Mouse (Mus musculus) forebrain, embryonic 10.5 days (tissue): ENCODE results near the gene Emp2. TPM values are rescaled to one million over a fixed set of nuclear protein-coding genes. Genes with fewer than 3 reads are reported as not detected.
A peak's percentile ranks its signal among the peaks of the same experiment; 100 is the strongest.

Source experiments
- DNase-seq: peaks from one replicate; pipeline ENCODE4 v3.0.0-alpha.2; 2017; ENCODE audit warnings: low spot score; ENCODE audit errors: extremely low spot score
- H3K27ac ChIP-seq: fragments of 300-500 bp; sonication (generic); 2 replicates; pipeline ENCODE4 v1.5.1; 2016; ENCODE audit warnings: mild to moderate bottlenecking
- H3K27me3 ChIP-seq: fragments of 300-500 bp; sonication (generic); 2 replicates; pipeline ENCODE4 v1.6.1; 2016; ENCODE audit warnings: mild to moderate bottlenecking; ENCODE audit not compliant: poor library complexity, severe bottlenecking
- H3K36me3 ChIP-seq: fragments of 300-500 bp; sonication (generic); replicated peaks from 2 replicates; pipeline ENCODE4 v1.6.1; 2016; ENCODE audit warnings: mild to moderate bottlenecking, moderate library complexity
- H3K4me1 ChIP-seq: fragments of 300-500 bp; sonication (generic); 2 replicates; pipeline ENCODE4 v1.6.1; 2016
- H3K4me3 ChIP-seq: fragments of 300-500 bp; sonication (generic); 2 replicates; pipeline ENCODE4 v1.5.1; 2016; ENCODE audit warnings: mild to moderate bottlenecking, moderate library complexity
- H3K9me3 ChIP-seq: fragments of 300-500 bp; sonication (generic); 2 replicates; pipeline ENCODE4 v1.6.1; 2016; ENCODE audit warnings: mild to moderate bottlenecking, moderate library complexity
- WGBS: fragments of 180-500 bp; shearing (Covaris S2); methylation state at CpG from one replicate; pipeline ENCODE4 v1.1.7; 2016; 5-methylcytosine and 5-hydroxymethylcytosine counted together
- polyA plus RNA-seq: library from polyadenylated mRNA; unstranded; fragments of >200 nt; fragmentation: Nextera tagmentation; extraction: Ambion mirVana; gene quantifications from 2 replicates; pipeline ENCODE4 v1.2.1, GENCODE M21; 2016

Emp2 gene
- polyA plus RNA-seq, 1 experiment from 2014 or later: 2.2 TPM

DNA sequence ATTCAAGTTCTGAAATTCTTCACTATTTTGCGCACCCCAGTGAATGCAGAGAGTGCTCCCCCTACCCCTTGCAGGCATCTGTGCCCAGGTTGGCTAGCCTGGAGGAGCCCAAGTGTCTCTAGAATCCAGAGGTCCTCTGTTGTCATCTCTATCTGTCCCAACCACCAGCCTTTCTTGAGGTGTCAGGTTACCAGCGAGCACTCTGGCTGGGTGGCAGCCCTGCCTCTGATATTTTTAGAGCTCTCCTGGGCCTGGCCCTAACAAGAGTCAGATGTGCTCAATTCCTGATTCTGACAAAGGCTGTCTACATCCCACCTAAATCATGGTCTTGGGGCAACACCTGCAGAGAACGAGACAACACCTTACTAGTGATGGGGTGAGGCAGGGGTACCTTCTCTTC, 2.7 kb downstream of the Emp2 start:
- no peaks in the 10 kb centered on the region for H3K9me3 ChIP-seq
- H3K4me3 ChIP-seq: no peak overlapping the region
- H3K27me3 ChIP-seq: peaks cover 50% of the 10 kb centered on the region
- no peak overlapping the region for H3K27ac ChIP-seq
- no peaks in the 10 kb centered on the region for H3K36me3 ChIP-seq
- DNase-seq: no peak
- H3K4me1 ChIP-seq: peaks cover 12% of the 10 kb centered on the region
- WGBS: 56% methylated on average over 3 of the region's 3 CpGs

DNA sequence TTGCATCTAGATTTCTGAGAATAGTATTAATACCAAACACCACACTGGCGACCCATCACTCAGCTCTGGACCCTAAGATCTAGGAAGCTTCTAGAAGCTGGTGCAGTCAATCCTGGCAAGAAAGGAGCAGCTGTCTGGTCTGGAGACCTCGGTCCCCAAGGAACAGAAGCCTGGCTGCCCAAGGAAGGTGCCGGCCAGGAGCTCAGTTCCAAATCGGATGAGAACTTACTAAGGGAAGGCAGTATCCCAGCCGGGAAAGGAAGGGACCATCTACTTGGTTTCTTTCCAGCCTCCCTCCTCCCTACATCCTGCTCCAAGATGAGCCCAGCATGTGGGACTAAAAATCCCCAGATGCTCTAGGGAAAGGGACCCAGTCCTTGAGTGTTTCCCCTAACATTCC, 3.3 kb downstream of the Emp2 start:
- H3K4me3 ChIP-seq: no peak overlapping the region
- H3K36me3 ChIP-seq: no peaks in the 10 kb centered on the region
- H3K4me1 ChIP-seq: peaks cover 12% of the 10 kb centered on the region
- WGBS: 91% methylated on average over 5 of the region's 5 CpGs
- H3K27ac ChIP-seq: no peak overlapping the region
- peaks cover 49% of the 10 kb centered on the region for H3K27me3 ChIP-seq
- H3K9me3 ChIP-seq: no peaks in the 10 kb centered on the region
- DNase-seq: no peak

DNA sequence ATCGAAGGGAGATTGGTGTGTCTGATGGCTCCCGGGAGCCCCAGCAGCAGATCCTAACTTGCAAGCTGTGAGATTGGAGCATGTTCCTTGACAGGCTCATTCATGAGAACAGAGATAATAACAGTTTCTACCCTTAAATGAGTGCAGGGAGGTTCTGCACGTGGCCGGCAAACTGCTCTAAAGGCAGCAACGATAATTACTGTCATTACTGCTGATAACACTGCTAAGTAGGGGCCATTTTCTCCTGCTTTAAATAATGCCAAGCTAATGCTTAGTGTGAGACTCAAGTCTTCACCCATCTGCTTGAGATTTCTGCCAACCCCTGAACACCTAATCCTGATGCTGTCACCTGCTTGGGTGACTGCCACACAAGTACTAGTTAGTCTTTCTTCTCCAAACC, 6.4 kb downstream of the Emp2 start:
- peaks cover 18% of the 10 kb centered on the region for H3K27me3 ChIP-seq
- WGBS: 95% methylated on average over 5 of the region's 5 CpGs

DNA sequence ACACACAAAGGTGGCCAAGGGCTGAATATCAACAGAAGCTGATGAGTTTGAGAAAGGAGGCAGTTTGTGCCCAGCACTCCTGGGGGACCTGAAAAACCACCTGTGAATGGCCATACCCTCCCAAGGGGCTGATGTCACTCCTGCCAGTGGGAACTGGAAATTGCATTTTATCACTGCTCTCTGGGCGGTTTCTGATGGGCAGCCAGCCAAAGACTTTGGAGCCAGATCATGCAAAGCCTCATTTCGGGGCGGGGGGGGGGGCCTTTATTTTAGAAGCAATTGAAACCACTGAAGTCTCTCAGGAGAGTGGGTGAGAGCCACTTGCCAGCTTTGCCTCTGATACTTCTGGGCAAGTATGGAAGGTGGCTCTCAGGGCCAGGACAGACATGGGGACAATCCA, 7.7 kb downstream of the Emp2 start:
- H3K27ac ChIP-seq: no peak overlapping the region
- H3K27me3 ChIP-seq: peaks cover 5% of the 10 kb centered on the region; the same call in 1 of the 2 replicates

More for the DNA sequence above, 6.4 kb downstream of the Emp2 start:
- H3K4me1 ChIP-seq: no peaks in the 10 kb centered on the region
- H3K27ac ChIP-seq: no peak overlapping the region
- H3K36me3 ChIP-seq: no peaks in the 10 kb centered on the region
- no peaks in the 10 kb centered on the region for H3K9me3 ChIP-seq
- H3K4me3 ChIP-seq: no peak overlapping the region
- DNase-seq: no peak

DNA sequence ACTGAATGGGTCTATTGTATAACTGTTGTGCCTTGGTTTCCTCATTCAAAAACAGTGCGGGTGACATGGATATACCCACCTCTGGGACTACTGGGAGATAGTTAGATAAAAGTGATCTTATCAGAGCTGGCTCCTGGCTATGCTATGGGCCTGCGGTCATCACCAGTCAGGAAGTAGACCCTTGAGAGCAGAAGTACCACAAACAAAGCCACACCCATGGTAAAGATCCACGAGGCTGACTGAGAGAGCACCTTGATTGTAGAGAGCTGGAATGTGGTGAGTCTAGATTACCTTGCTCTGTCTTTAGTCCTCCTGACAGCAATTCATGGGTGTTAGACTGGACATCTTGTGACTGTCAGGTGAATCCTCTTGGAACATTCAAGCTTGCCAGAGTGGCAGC, 12.4 kb downstream of the Emp2 start:
- no peaks in the 10 kb centered on the region for H3K9me3 ChIP-seq
- no peak overlapping the region for H3K4me3 ChIP-seq
- 81% methylated on average over 3 of the region's 3 CpGs for WGBS
- H3K27me3 ChIP-seq: no peaks in the 10 kb centered on the region
- DNase-seq: no peak
- H3K36me3 ChIP-seq: no peaks in the 10 kb centered on the region
- no peaks in the 10 kb centered on the region for H3K4me1 ChIP-seq
- H3K27ac ChIP-seq: no peak overlapping the region

More for the DNA sequence above, 7.7 kb downstream of the Emp2 start:
- no peaks in the 10 kb centered on the region for H3K4me1 ChIP-seq
- H3K4me3 ChIP-seq: no peak overlapping the region
- DNase-seq: no peak
- no peaks in the 10 kb centered on the region for H3K36me3 ChIP-seq
- H3K9me3 ChIP-seq: no peaks in the 10 kb centered on the region
- WGBS: 84% methylated on average over 3 of the region's 3 CpGs

DNA sequence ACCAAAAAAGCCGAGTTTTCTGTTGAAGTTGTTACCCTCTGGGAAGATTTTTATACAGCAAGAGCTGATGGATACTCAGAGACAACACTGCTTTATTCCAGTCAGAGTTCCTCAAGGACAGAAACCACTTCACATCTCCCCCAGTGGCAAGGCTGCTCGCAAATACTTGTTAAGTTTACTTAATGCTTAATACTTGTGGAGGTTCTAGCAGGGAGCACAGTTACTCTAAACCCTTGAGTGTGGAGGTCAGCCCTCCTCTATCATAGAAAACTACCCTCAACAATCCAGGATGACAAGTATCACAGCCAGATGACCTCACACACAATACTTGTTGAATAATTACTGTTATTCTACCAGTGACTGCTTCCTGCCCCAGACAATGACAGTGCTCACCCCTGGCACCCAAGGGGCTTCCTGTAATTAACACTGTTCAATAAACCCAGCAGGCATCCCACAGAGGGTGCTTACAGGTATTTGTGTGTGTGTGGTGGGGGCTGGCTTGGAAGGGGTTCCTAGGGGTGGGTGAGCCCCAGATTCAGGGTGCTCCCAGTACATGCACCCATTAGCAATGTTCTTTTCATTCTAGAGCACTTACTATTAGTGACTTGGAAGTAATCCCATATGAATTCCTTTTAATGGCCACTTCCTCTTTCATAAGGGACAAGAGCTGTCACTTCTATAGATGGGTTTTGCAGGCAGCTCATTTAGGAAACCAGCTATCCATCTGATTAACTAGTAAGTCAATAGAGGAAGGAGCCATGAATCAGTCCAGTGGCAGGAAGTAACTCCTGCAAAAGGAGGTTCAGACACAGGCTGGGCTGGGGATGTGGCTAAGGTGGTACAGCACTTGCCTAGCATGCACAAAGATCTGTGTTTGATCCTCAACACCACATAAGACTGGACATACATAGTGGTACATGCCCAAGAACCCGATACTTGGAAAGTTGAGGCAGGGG, 13.3 kb downstream of the Emp2 start:
- no peaks in the 10 kb centered on the region for H3K36me3 ChIP-seq
- no peak for DNase-seq
- no peak overlapping the region for H3K27ac ChIP-seq
- no peak overlapping the region for H3K4me3 ChIP-seq
- no peaks in the 10 kb centered on the region for H3K27me3 ChIP-seq
- WGBS: 81% methylated on average over 3 of the region's 3 CpGs
- H3K9me3 ChIP-seq: no peaks in the 10 kb centered on the region
- H3K4me1 ChIP-seq: no peaks in the 10 kb centered on the region

DNA sequence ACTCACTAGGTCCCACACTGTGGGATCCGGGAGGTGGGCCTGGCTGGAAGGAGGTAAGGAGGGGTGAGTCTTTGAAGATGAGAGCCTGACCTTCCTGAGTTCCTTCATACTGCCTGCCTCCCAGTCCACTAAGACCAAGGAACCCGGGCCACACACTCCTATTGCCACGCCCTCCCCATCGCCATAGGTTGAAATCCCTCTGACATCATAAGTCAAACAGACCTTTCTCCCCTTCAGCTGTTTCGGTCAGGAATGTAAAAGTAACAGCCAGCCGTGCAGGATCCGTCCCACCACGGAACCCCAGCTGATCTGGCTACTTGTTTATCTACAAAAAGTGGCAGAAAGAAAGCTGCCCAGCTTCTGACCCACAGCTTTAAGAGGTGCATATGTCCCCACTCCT, 14.1 kb downstream of the Emp2 start:
- DNase-seq: no peak
- WGBS: 46% methylated on average over 8 of the region's 8 CpGs
- Histone ChIP-seq H3K27me3 (no peaks in the 10 kb centered on the region), H3K9me3 (no peaks in the 10 kb centered on the region), H3K27ac (no peak overlapping the region), H3K4me1 (no peaks in the 10 kb centered on the region), H3K36me3 (no peaks in the 10 kb centered on the region), H3K4me3 (no peak overlapping the region)

DNA sequence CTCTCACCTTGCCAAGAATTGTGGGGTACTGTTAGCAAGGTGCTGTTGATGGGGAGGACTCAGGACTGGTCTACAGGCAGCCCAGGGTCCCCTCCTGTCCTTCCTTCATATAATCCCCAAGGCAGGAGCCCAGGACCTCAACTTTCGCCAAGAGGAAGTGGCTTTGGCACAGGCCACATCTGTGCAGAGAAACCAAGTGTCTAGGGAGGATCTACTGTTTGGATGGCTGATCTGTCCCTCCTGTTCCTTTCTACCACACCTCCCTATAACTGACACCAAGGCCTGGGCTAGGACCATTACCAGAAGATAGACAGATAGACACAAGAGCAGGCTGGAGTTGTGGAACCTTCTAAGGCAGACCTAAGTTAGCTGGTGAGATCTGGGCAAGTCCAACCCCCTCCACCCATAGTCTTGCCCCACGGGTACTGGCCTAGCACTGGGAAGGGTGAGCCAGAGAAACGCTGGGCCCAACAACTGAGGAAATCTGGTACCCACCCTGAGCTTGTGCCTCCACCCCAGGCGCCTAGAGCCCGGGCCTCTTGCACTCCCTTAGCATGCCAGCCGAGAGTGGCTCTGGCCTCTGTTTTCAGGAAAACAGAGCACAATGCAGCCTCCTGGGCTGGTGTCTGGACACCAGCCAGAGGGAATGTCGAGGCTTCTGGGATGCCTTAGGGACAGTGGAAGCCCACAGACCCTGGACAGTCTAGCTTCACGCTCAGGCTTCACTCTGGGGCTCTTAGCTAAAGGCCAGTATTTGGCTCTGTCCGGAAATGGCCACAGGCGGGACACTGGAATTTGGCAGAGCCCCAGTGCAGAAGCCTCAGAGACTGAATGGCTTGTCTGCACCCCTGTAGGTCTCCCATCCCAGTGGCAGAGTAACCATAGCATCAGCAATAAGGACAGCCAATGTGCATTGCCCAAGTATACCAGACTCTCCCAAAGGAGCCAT, 15.8 kb downstream of the Emp2 start:
- Histone ChIP-seq H3K9me3 (no peaks in the 10 kb centered on the region), H3K4me1 (no peaks in the 10 kb centered on the region), H3K27ac (no peak overlapping the region), H3K4me3 (no peak overlapping the region), H3K36me3 (no peaks in the 10 kb centered on the region), H3K27me3 (no peaks in the 10 kb centered on the region)
- no peak for DNase-seq
- 89% methylated on average over 10 of the region's 10 CpGs for WGBS

DNA sequence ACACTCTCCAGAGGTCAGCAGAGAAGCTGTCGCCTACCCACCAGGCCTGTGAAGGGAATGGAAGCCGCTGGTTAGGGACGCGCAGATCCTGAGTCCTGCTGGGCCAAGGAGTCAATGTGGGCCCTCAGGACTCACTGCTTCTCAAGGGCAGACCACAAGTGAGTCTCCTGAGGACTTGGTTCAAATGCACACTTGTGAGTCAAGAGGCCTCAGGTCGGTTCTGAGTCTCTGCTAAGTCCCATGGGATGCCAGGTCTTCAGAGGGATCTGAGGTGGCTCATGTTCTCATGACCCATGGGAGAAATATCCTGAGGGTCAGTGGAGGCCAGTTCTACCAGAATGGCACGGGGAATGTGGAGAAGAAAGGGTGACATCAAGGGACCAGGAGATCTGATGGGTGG, 25.7 kb downstream of the Emp2 start:
- H3K27me3 ChIP-seq: no peaks in the 10 kb centered on the region
- no peak for DNase-seq
- H3K36me3 ChIP-seq: no peaks in the 10 kb centered on the region
- no peak overlapping the region for H3K4me3 ChIP-seq
- H3K27ac ChIP-seq: no peak overlapping the region
- no peaks in the 10 kb centered on the region for H3K4me1 ChIP-seq
- H3K9me3 ChIP-seq: no peaks in the 10 kb centered on the region
- WGBS: 87% methylated on average over 6 of the region's 6 CpGs

DNA sequence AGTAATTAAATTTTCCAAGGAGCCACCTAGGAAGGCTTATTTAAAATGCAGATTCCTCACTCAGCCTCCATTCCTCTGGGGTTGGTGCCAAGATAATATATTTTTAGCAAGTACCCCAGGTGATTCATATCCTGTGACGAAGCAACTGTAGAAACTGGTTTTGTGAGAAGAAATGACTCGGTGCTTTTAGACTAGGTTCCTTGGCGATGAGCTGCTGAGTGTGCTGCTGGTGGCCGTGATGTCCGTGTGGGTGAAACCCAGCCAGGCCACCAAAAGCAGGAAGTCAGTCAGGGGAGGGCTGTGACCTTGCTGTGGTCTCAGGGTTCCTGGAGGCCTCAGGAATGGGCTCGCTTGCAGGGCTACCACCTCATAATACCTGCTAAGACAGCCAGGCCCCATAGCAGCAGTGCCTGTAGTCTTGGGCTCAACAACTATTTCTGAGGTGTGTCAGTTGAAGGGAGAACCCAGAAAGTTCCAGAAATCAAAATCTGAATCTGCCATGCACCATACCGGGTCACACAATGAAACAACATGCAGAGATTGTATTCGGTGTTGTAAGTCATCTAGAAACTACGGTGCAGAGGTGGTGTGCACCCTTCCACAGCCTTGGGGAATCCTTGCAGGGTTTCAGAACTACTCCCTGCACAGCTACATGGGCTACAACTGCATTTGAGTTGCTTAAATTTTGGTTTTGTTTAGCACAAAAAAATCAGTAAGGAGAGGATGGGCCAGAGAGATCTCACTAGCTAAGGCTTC, 27.1 kb downstream of the Emp2 start:
- no peak for DNase-seq
- Histone ChIP-seq H3K9me3 (no peaks in the 10 kb centered on the region), H3K27me3 (no peaks in the 10 kb centered on the region), H3K4me1 (no peaks in the 10 kb centered on the region), H3K27ac (no peak overlapping the region), H3K36me3 (no peaks in the 10 kb centered on the region), H3K4me3 (no peak overlapping the region)
- 83% methylated on average over 9 of the region's 9 CpGs for WGBS

DNA sequence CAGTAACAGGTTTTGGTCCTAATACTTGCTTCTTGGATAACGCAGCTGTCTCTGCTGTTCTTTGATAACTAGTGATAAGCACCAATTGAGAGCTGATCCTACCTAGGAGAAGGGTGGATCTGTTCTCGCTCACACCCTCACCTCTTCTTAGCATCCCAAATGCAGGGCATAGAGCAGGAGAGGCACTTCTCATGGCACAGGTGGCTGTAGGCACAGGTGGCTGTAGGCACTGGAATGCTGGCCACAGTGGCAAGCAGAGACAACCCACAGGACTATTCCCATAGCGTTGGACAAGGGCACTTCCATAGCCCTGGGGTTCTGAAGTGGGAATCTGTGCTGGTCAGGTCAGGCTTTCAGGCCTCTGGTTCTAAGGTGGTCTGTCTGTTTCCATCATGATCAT, 31.9 kb downstream of the Emp2 start:
- Histone ChIP-seq H3K36me3 (no peaks in the 10 kb centered on the region), H3K4me1 (no peaks in the 10 kb centered on the region), H3K9me3 (no peaks in the 10 kb centered on the region), H3K27ac (no peak overlapping the region), H3K4me3 (no peak overlapping the region), H3K27me3 (no peaks in the 10 kb centered on the region)
- 84% methylated on average over 3 of the region's 3 CpGs for WGBS
- DNase-seq: no peak

DNA sequence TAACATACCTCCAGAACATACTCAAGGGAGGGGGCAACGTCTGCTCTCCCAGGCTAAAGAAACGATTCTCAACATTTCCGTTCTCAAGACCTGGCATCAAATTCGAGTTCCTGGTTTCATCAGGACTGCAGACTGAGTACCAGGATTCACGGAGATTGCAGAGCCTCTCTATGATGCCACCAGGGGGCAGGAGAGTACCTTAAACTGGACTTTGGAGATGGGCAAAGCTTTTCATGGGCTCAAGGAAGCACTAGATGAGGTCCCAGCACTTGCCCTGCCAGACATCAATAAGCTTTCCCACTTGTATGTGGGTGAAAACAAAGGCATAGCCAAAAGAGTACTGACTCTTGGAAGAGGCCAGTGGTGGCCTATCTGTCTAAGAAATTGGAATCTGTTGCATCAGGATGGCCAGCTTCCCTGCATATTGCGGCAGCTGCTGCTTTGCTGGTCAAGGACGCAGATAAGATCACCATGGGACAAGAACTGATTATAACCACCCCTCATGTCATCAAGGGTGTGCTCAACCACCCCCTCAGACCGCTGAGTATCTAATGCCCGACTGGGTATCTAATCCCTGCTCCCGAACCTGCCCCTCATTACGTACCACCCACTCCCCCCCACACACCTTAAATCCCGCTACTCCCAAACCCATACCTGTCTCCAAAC, 33.3 kb downstream of the Emp2 start:
- Histone ChIP-seq H3K4me1 (no peaks in the 10 kb centered on the region), H3K27me3 (no peaks in the 10 kb centered on the region), H3K27ac (no peak overlapping the region), H3K36me3 (no peaks in the 10 kb centered on the region), H3K9me3 (no peaks in the 10 kb centered on the region), H3K4me3 (no peak overlapping the region)
- peak; percentile 65 for DNase-seq
- 56% methylated on average over 12 of the region's 12 CpGs for WGBS
